Mouse (Mus musculus) limb, embryonic 14.5 days (tissue): ENCODE data around the gene Cox6a1. TPM values are rescaled to one million over a fixed set of nuclear protein-coding genes. Genes with fewer than 3 reads are reported as not detected.

Experiments used
- ATAC-seq: fragments of 200-750 bp; cut with Nextera tagmentation; 2 replicates; pipeline ENCODE4 v1.8.0; 2017; ENCODE audit warnings: low read depth, moderate number of reproducible peaks, moderate TSS enrichment; ENCODE audit not compliant: low FRiP score
- DNase-seq: peaks from one replicate; pipeline ENCODE4 v3.0.0-alpha.2; 2015; ENCODE audit warnings: low spot score
- H3K27ac ChIP-seq: fragments of 300-500 bp; sonication (generic); replicated peaks from 2 replicates; pipeline ENCODE4 v1.5.1; 2014; ENCODE audit warnings: low read depth, mild to moderate bottlenecking, low read length, moderate library complexity, mixed read lengths
- H3K27me3 ChIP-seq: fragments of 300-500 bp; sonication (generic); 2 replicates; pipeline ENCODE4 v1.6.1; 2014; ENCODE audit warnings: low read length, mixed read lengths; ENCODE audit not compliant: control insufficient read depth, insufficient read depth
- H3K36me3 ChIP-seq: fragments of 300-500 bp; sonication (generic); 2 replicates; pipeline ENCODE4 v1.6.1; 2014; ENCODE audit warnings: mild to moderate bottlenecking, low read length, moderate library complexity, mixed read lengths; ENCODE audit not compliant: control insufficient read depth, insufficient read depth
- H3K4me1 ChIP-seq: fragments of 300-500 bp; sonication (generic); 2 replicates; pipeline ENCODE4 v1.6.1; 2014; ENCODE audit warnings: antibody characterized with exemption, low read length, mixed read lengths; ENCODE audit not compliant: control insufficient read depth, insufficient read depth
- H3K4me2 ChIP-seq: fragments of 300-500 bp; sonication (generic); replicated peaks from 2 replicates; pipeline ENCODE4 v1.6.1; 2014; ENCODE audit warnings: low read depth, mild to moderate bottlenecking, low read length, moderate library complexity; ENCODE audit not compliant: severe bottlenecking
- H3K4me3 ChIP-seq: fragments of 300-500 bp; sonication (generic); replicated peaks from 2 replicates; pipeline ENCODE4 v1.5.1; 2014; ENCODE audit warnings: low read length
- H3K9ac ChIP-seq: fragments of 300-500 bp; sonication (generic); 2 replicates; pipeline ENCODE4 v1.6.1; 2014; ENCODE audit warnings: mild to moderate bottlenecking, low read depth, low read length, moderate library complexity; ENCODE audit not compliant: severe bottlenecking
- H3K9me3 ChIP-seq: fragments of 300-500 bp; sonication (generic); 2 replicates; pipeline ENCODE4 v1.6.1; 2016; ENCODE audit warnings: low read length; ENCODE audit not compliant: control insufficient read depth
- POLR2A ChIP-seq: fragments of 200-500 bp; IDR thresholded peaks from 2 replicates; pipeline ENCODE4 v1.8.0; 2012; ENCODE audit warnings: inconsistent platforms, mild to moderate bottlenecking, moderate library complexity, borderline replicate concordance; ENCODE audit not compliant: insufficient read depth, insufficient read length; ENCODE audit errors: extremely low read depth
- WGBS: fragments of 180-500 bp; shearing (Covaris S2); extraction: QIAGEN DNeasy Blood & Tissue Kit; methylation state at CpG from one replicate; pipeline ENCODE4 v1.1.7; 2014; 5-methylcytosine and 5-hydroxymethylcytosine counted together
- polyA plus RNA-seq, 2 experiments: library from polyadenylated mRNA; depleted of rRNA in 1 of 2; stranded (reverse) in 1 of 2; unstranded in 1 of 2; fragments of >200 nt; fragmentation: Nextera tagmentation in 1 of 2; extraction: Ambion mirVana in 1 of 2; gene quantifications; 2 replicates each; pipeline versions ENCODE4 v1.2.1 to v1.2.3; 2012 to 2014

Gene Cox6a1
- polyA plus RNA-seq, 2 experiments = 836 to 902 TPM

GRCm38 (mm10) chr5:115319004-115319940 lies 29.5 kb downstream of the Cox6a1 start:
- Histone ChIP-seq H3K4me3 (peak overlapping the region; percentile 38), H3K4me1 (peaks cover 33% of the 10 kb centered on the region), H3K36me3 (no peaks in the 10 kb centered on the region), H3K4me2 (peak overlapping the region; percentile 84), H3K27ac (peak overlapping the region; percentile 61; the same call in 1 of the 2 replicates), H3K27me3 (no peaks in the 10 kb centered on the region), H3K9me3 (no peaks in the 10 kb centered on the region), H3K9ac (peak overlapping the region; percentile 53)
- ATAC-seq (peak; percentile 79), DNase-seq (peak; percentile 84)
- TF ChIP-seq POLR2A = no peak
- WGBS = under 1% methylated on average over 22 of the region's 22 CpGs

- Histone ChIP-seq H3K4me3 (no peak overlapping the region; the same call in 1 of the 2 replicates), H3K4me2 (peak overlapping the region; percentile 10), H3K9ac (no peak overlapping the region), H3K27ac (peak overlapping the region; percentile 82), H3K27me3 (no peaks in the 10 kb centered on the region), H3K9me3 (no peaks in the 10 kb centered on the region), H3K36me3 (no peaks in the 10 kb centered on the region), H3K4me1 (peaks cover 37% of the 10 kb centered on the region)
- peak; percentile 74 for DNase-seq
- TF ChIP-seq POLR2A = no peak
- WGBS = 1% methylated on average over 10 of the region's 10 CpGs
- ATAC-seq = peak; percentile 74
Observed at GRCm38 (mm10) chr5:115317645-115318328, 31.0 kb downstream of the Cox6a1 start.

- H3K9ac ChIP-seq = peak overlapping the region; percentile 45
- no peak for TF ChIP-seq POLR2A
- no peak for DNase-seq
- 6% methylated on average over 14 of the region's 14 CpGs for WGBS
- H3K27ac ChIP-seq = peak overlapping the region; percentile 82
- no peaks in the 10 kb centered on the region for H3K9me3 ChIP-seq
- peak overlapping the region; percentile 10 for H3K4me2 ChIP-seq
- no peaks in the 10 kb centered on the region for H3K27me3 ChIP-seq
- H3K4me1 ChIP-seq = peaks cover 37% of the 10 kb centered on the region
- no peak; the same call in 1 of the 2 replicates for ATAC-seq
- no peaks in the 10 kb centered on the region for H3K36me3 ChIP-seq
- H3K4me3 ChIP-seq = no peak overlapping the region
Observed at GRCm38 (mm10) chr5:115316968-115317644, 31.7 kb downstream of the Cox6a1 start.

GRCm38 (mm10) chr5:115313668-115313943 lies 35.2 kb downstream of the Cox6a1 start:
- H3K4me2 ChIP-seq = no peak overlapping the region
- DNase-seq = no peak
- H3K4me3 ChIP-seq = no peak overlapping the region
- H3K27ac ChIP-seq = peak overlapping the region; percentile 33; the same call in 1 of the 2 replicates
- no peak for ATAC-seq
- no peak for TF ChIP-seq POLR2A
- no peaks in the 10 kb centered on the region for H3K9me3 ChIP-seq
- no peaks in the 10 kb centered on the region for H3K36me3 ChIP-seq
- H3K4me1 ChIP-seq = peaks cover 25% of the 10 kb centered on the region
- WGBS = 24% methylated on average over 5 of the region's 5 CpGs
- no peaks in the 10 kb centered on the region for H3K27me3 ChIP-seq
- no peak overlapping the region for H3K9ac ChIP-seq
